Mouse (Mus musculus) forebrain, embryonic 16.5 days (tissue): Measurements from ENCODE around the gene Ccdc88c. TPM values are rescaled to one million over a fixed set of nuclear protein-coding genes. Genes with fewer than 3 reads are reported as not detected.
A peak's percentile ranks its signal among the peaks of the same experiment; 100 is the strongest.

Experiments used
- ATAC-seq: fragments of 200-750 bp; cut with Nextera tagmentation; 2 replicates; pipeline ENCODE4 v1.8.0; 2017; ENCODE audit warnings: mild to moderate bottlenecking, moderate library complexity
- H3K27ac ChIP-seq: fragments of 300-500 bp; sonication (generic); 2 replicates; pipeline ENCODE4 v1.5.1; 2014; ENCODE audit warnings: low read length, control low read depth
- H3K27me3 ChIP-seq: fragments of 300-500 bp; sonication (generic); replicated peaks from 2 replicates; pipeline ENCODE4 v1.6.1; 2014; ENCODE audit warnings: low read length; ENCODE audit not compliant: control insufficient read depth, insufficient read depth
- H3K36me3 ChIP-seq: fragments of 300-500 bp; sonication (generic); 2 replicates; pipeline ENCODE4 v1.6.1; 2014; ENCODE audit not compliant: control insufficient read depth, insufficient read depth
- H3K4me1 ChIP-seq: fragments of 300-500 bp; sonication (generic); replicated peaks from 2 replicates; pipeline ENCODE4 v1.6.1; 2014; ENCODE audit warnings: low read length; ENCODE audit not compliant: control insufficient read depth, insufficient read depth
- H3K4me2 ChIP-seq: fragments of 300-500 bp; sonication (generic); 2 replicates; pipeline ENCODE4 v1.6.1; 2014; ENCODE audit warnings: mild to moderate bottlenecking, low read length, control low read depth
- H3K4me3 ChIP-seq: fragments of 300-500 bp; sonication (generic); replicated peaks from 2 replicates; pipeline ENCODE4 v1.5.1; 2014; ENCODE audit warnings: mild to moderate bottlenecking, low read length, control low read depth
- H3K9ac ChIP-seq: fragments of 300-500 bp; sonication (generic); replicated peaks from 2 replicates; pipeline ENCODE4 v1.6.1; 2014; ENCODE audit warnings: low read depth, low read length, control low read depth
- H3K9me3 ChIP-seq: fragments of 300-500 bp; sonication (generic); 2 replicates; pipeline ENCODE4 v1.6.1; 2016; ENCODE audit warnings: low read length; ENCODE audit not compliant: control insufficient read depth
- WGBS: fragments of 180-500 bp; shearing (Covaris S2); extraction: QIAGEN DNeasy Blood & Tissue Kit; methylation state at CpG from one replicate; pipeline ENCODE4 v1.1.7; 2014; 5-methylcytosine and 5-hydroxymethylcytosine counted together
- polyA plus RNA-seq: library from polyadenylated mRNA; unstranded; fragments of >200 nt; fragmentation: Nextera tagmentation; extraction: Ambion mirVana; gene quantifications from 2 replicates; pipeline ENCODE4 v1.2.1, GENCODE M21; 2015

Ccdc88c gene
- polyA plus RNA-seq, 1 experiment from 2014 or later: 20.7 TPM

DNA sequence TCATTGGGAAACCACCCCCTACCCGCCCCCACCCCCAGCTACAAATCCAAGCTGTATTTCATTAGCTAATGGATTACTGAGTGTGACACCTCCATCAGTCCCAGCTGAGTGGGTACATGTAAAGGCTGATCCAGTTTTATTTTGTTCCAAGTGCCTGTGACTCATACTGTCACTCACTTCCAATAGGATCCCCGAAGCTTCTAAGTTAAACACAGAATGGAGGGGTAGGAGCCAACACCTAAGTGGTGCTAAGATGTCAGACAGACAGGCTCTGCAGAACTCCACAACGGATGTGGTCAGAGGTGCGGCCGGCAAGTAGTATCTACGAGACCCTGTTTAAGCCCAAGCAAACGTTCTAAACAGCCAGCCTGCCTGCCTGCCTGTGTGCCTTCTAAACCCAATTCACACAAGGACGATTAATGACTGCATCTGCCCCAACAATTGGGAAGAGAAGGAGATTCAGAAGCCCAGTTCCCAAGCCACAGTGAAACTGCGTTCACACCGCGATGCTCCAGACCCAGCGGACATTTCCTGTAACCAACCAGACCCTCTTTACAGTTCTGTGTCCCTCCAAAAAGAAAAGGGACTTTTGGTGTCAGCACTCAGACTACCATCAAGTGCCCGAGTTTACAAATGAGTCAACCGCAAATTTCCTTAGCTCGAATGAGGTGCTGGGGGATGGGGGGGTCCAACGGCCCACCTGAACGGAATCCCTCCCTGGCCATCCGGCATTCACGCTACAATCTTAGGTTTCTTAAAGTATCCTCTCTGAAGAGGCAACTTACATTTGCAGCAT lies 1.2 kb downstream of the Ccdc88c start:
- WGBS: under 1% methylated on average over 19 of the region's 19 CpGs
- Histone ChIP-seq H3K9ac (peak overlapping the region; percentile 93), H3K27me3 (no peaks in the 10 kb centered on the region), H3K4me2 (peak overlapping the region; percentile 78), H3K27ac (no peak overlapping the region), H3K36me3 (no peaks in the 10 kb centered on the region), H3K4me1 (peaks cover 50% of the 10 kb centered on the region), H3K4me3 (peak overlapping the region; percentile 88), H3K9me3 (no peaks in the 10 kb centered on the region)
- no peak for ATAC-seq

DNA sequence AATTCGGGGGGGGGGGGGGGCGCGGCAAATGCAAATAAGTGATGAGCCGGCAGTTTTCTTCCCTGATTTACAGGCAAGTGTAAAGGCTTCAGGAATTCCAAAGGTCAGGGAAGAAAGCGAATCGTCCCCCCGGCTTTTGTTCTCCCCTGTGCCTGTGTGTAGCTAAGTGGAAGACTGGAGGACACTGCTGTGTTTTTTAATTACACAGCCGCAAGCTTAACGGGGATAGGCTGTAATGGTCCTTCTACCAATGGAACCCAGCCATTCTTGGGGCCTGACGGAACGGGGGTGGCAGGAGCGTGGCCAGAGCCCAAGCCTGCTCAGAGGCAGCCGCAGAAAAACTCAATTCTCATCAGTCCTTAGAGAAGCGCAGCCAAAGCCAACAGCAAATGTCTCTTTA lies 1.9 kb downstream of the Ccdc88c start:
- peak overlapping the region; percentile 88 for H3K4me3 ChIP-seq
- peaks cover 50% of the 10 kb centered on the region for H3K4me1 ChIP-seq
- ATAC-seq: no peak
- H3K9ac ChIP-seq: peak overlapping the region; percentile 93
- 4% methylated on average over 14 of the region's 14 CpGs for WGBS
- no peaks in the 10 kb centered on the region for H3K9me3 ChIP-seq
- H3K36me3 ChIP-seq: no peaks in the 10 kb centered on the region; the same call in 1 of the 2 replicates
- H3K4me2 ChIP-seq: peak overlapping the region; percentile 78
- no peak overlapping the region for H3K27ac ChIP-seq
- H3K27me3 ChIP-seq: no peaks in the 10 kb centered on the region

DNA sequence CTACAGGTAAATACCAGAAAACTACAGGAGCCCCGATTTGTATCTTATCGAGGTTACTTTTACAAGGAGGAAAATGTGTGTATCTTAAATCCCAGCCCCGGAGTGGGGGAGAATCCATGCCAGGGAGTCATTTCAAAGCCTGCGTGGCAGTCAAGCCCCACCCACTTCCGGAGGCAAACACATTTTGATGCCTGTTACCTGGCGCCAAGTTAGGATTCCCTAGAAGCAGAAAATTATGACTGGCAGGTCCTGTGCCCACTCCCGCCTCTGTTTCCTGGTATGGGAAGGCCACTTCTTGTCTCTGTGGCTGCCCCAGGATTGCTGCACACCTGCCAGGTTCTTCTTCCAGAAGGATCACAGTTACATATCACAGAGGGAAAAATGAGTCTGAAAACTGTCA lies 2.3 kb downstream of the Ccdc88c start:
- Histone ChIP-seq H3K9ac (peak overlapping the region; percentile 93), H3K4me1 (peaks cover 50% of the 10 kb centered on the region), H3K9me3 (no peaks in the 10 kb centered on the region), H3K4me2 (peak overlapping the region; percentile 78), H3K27me3 (no peaks in the 10 kb centered on the region), H3K36me3 (no peaks in the 10 kb centered on the region; the same call in 1 of the 2 replicates), H3K27ac (no peak overlapping the region), H3K4me3 (peak overlapping the region; percentile 88)
- ATAC-seq: no peak
- 26% methylated on average over 7 of the region's 7 CpGs for WGBS

DNA sequence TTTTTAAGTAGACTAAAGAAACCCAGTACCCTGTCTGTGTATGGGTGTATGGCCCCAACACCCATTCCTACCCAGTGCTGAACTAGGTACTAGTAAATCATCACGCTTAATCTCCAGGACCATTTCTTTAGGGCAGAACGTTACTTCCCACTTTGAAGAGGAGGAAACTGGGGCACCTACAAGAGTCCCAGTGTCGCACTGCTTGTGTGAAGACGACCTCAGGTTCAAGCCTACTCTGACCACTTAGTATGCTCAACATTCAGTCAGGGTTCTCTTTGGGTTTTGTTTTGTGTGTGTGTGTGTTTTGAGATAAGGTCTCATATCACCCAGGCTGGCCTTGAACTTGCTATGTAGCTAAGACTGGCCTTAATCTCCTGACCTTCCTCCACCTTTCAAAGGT lies 2.8 kb downstream of the Ccdc88c start:
- no peak for ATAC-seq
- Histone ChIP-seq H3K4me2 (peak overlapping the region; percentile 78), H3K9ac (peak overlapping the region; percentile 93; the same call in 1 of the 2 replicates), H3K9me3 (no peaks in the 10 kb centered on the region), H3K27me3 (no peaks in the 10 kb centered on the region), H3K36me3 (no peaks in the 10 kb centered on the region; the same call in 1 of the 2 replicates), H3K4me3 (peak overlapping the region; percentile 88; the same call in 1 of the 2 replicates), H3K27ac (no peak overlapping the region), H3K4me1 (peaks cover 50% of the 10 kb centered on the region)
- 83% methylated on average over 4 of the region's 4 CpGs for whole genome bisulfite sequencing

DNA sequence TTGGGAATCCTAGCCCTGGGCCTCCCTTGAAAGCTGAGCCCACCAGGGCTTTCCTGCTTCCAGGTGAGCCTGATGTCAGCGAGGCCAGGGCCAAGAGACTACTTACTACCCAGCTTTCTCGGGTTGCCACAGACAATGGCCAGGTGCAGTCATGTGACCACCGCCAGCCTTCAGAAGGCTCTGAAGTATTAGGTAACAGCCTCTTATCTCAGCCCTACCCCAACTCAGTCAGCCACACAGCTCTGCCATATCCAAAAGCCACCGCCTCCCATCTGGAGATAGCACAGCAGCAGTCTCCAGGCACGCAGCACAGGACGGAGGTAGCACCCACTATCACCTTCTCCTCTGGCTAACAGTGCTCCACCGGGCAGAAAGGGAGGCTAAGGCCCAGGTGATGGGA lies 3.5 kb downstream of the Ccdc88c start:
- H3K9me3 ChIP-seq: no peaks in the 10 kb centered on the region

DNA sequence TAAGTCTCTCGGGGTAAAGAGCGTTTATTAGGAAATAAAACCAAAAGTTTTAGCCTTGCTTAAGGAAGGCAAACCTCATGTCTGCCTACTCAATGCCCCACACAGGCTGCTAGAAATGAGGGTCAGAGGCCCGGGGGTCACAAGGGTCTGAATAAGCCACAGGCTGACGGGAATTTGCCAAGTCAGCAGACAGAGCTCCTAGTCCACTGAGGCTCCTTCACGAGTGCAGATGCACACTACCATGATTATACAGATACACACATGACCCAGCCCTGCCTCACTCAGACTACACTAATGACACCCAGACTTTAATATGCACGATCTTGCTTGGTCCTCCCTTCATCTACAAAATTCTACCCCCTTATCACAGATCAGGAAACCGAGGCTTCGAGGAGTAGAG lies 4.0 kb downstream of the Ccdc88c start:
- no peaks in the 10 kb centered on the region; the same call in 1 of the 2 replicates for H3K36me3 ChIP-seq

More for the DNA sequence above, 3.5 kb downstream of the Ccdc88c start:
- Histone ChIP-seq H3K36me3 (no peaks in the 10 kb centered on the region; the same call in 1 of the 2 replicates), H3K4me2 (peak overlapping the region; percentile 10), H3K4me3 (no peak overlapping the region), H3K9ac (no peak overlapping the region), H3K4me1 (peaks cover 53% of the 10 kb centered on the region), H3K27ac (0 out of 2 replicates have a peak overlapping the region, but pooled peaks have one; percentile 24), H3K27me3 (no peaks in the 10 kb centered on the region)
- ATAC-seq: no peak
- WGBS: 63% methylated on average over 7 of the region's 7 CpGs

DNA sequence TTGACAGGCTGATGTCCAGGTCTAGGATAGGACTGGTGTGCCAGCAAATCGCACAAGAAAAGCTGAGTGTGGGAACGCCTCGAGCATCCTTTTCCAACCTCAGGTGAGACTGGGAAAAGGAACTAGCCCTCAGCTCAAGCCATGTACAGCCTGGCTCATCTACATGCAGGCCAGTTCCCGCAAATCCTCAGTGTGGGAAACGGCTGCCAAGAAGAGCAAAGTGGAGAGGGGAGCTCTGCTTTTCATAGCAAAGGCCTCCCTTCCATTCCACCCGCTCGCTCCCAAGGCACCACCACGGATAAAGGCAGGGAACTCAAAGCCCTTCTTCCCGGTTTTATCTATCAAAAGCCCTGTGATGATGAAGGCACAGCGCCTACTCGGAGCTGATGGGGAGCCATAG lies 5.7 kb downstream of the Ccdc88c start:
- Histone ChIP-seq H3K36me3 (no peaks in the 10 kb centered on the region; the same call in 1 of the 2 replicates), H3K4me1 (peaks cover 67% of the 10 kb centered on the region), H3K27ac (no peak overlapping the region), H3K9me3 (no peaks in the 10 kb centered on the region), H3K4me2 (no peak overlapping the region), H3K27me3 (no peaks in the 10 kb centered on the region), H3K9ac (peak overlapping the region; percentile 33), H3K4me3 (no peak overlapping the region)
- no peak for ATAC-seq
- WGBS: 53% methylated on average over 11 of the region's 11 CpGs

More for the DNA sequence above, 4.0 kb downstream of the Ccdc88c start:
- peaks cover 57% of the 10 kb centered on the region for H3K4me1 ChIP-seq
- H3K27ac ChIP-seq: no peak overlapping the region
- no peak for ATAC-seq
- H3K9ac ChIP-seq: no peak overlapping the region
- H3K4me3 ChIP-seq: no peak overlapping the region
- H3K4me2 ChIP-seq: peak overlapping the region; percentile 10; the same call in 1 of the 2 replicates
- H3K27me3 ChIP-seq: no peaks in the 10 kb centered on the region
- no peaks in the 10 kb centered on the region for H3K9me3 ChIP-seq
- 42% methylated on average over 8 of the region's 8 CpGs for WGBS

DNA sequence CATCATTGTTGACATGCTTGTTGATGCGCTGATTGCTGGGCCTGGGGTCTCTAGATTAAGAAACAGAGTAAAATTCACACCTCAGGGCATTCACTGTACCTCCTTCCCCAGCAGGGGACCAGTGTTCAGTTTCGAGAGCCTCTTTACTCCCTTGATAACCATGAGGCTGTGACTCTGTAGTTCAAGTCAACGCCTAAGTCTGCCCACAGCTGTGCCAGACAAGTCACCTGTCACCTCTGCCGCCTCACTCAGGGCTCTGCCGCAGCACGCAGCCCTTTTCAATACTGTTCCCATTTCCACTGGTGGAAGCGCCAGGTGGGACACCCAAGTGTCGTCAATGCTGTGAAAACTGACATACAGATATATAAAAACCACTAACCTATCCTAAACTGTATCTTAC lies 6.5 kb downstream of the Ccdc88c start:
- Histone ChIP-seq H3K9ac (no peak overlapping the region), H3K4me2 (no peak overlapping the region), H3K4me1 (peaks cover 71% of the 10 kb centered on the region), H3K9me3 (no peaks in the 10 kb centered on the region), H3K27ac (no peak overlapping the region), H3K27me3 (no peaks in the 10 kb centered on the region), H3K4me3 (no peak overlapping the region), H3K36me3 (no peaks in the 10 kb centered on the region; the same call in 1 of the 2 replicates)
- ATAC-seq: no peak
- 92% methylated on average over 8 of the region's 8 CpGs for WGBS

DNA sequence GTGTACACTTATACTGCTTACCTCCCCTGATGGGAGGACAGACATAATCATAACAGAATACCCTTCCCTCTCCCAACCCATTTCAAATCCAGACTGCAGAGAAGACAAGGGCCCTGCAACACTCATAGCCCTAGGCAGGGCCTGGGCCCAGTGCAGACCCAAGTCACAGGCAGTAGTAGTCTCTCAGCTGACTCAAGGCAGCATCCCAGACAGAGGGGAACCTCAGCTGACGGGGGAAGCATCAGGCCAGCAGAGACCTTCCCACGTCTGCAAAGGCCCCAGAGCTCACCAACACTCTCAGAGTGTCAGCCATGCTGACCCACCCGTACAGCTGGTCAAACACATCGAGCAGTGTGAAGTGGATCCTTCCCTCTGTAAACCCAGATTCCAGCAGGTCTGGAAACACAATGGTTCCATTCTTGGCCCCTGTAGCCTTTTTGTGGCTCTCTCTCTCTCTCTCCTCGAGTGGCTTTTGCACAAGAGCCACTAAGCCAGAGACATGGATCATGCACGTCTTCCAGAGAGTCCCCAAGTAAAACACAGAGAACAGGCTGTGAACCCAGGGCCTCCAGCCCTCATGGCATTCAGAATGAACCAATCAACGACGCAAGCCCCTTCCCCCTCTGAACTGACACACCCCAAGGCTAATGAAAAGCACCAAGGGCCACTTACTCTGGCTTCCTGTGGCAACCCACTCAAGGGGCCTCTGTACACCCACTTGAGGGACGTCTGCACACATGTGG lies 7.2 kb downstream of the Ccdc88c start:
- WGBS: 72% methylated on average over 9 of the region's 9 CpGs
- Histone ChIP-seq H3K36me3 (no peaks in the 10 kb centered on the region; the same call in 1 of the 2 replicates), H3K9me3 (no peaks in the 10 kb centered on the region), H3K4me1 (peaks cover 64% of the 10 kb centered on the region), H3K4me2 (no peak overlapping the region), H3K4me3 (no peak overlapping the region), H3K27me3 (no peaks in the 10 kb centered on the region), H3K27ac (no peak overlapping the region), H3K9ac (no peak overlapping the region)
- no peak for ATAC-seq
